Mouse (Mus musculus) spleen, postnatal 10 days (tissue): ENCODE results near the gene Lsp1.

Source experiments
- DNase-seq, 2 experiments: peaks; one replicate each; pipeline ENCODE4 v3.0.0; 2021 to 2022; ENCODE audit warnings: low spot score in 2 of 2

Lsp1 gene

DNA sequence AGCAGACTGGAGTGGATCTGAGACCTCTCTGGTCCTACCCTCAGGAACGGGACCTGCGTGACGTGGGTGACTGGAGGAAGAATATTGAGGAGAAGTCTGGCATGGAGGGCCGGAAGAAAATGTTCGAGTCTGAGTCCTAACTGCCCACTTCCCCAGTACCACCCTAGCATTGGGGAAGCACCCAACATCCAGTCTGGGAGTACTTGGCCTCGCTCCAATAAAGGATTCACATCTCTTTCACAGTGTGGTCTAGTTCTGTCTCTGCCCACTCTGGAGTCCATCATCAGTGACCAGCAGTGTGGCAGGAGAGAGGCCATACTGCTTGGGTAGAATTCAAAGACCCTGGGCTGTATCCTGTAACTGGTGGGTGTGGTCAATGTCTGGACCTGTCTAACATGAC, 16.4 kb upstream of the Lsp1 start:
- no peak for DNase-seq

DNA sequence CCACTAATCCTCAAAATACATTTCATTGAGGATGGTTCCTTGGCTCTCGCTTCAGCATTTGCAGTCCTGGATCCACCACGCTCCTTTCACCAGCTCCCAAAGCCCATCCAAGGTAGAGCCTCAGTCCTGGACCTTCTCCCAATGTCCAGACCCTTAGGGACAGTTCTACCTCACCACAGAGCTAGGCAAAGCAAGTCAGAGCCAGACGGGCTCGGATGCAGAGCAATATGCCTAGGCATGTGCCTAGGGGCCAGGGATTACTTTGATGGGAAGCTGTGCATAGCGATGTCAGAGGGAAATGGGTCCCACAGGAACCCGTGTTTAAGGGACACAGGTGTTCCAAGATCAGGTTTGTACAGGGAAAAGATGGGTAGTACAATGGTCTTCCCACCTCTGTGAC, 15.3 kb upstream of the Lsp1 start:
- peak in 1 of 2 experiments; percentile 11 for DNase-seq

DNA sequence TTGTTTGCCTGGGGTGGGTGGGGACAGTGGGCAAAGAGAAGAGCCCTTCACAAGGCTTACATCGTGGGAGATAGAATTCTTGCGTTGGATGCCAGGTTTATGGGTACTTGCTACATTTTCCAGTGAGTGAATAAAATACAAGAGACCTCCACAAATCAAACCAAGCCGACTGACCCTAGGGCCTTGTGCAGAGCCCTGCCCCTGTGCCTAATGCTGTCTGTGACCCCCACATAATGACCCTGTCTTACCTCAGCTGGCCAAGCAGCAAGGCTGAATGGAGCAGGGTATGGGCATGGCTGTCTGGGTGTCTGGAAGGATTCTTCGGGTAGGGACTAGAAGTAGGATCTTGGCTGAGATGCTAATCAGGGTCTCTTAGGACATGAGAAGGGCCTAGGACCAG, 14.3 kb upstream of the Lsp1 start:
- DNase-seq = no peak

DNA sequence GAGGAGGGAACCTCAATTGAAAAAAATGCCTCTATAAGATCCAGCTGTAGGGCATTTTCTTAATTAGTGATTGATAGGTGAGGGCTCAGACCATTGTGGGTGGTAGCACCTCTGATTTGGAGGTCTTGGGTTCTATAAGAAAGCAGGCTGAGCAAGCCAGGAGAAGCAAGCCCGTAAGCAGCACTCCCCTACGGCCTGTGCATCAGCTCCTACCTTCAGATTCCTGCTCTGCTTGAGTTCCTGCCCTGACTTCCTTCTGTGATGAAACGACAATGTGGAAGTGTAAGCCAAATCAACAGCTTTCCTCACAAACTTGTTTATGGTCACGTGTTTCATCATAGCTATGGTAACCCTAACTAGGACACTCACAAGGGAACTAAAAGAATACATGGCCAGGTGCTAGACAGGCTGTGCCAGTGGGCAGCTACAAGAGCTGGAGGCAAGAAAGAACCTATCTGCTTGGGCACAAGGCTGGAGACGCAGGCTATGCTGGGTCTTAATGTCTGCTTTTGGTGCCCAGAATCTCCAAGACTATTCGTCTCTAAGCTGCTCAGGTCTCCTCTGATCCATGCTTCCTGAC, 11.5 kb upstream of the Lsp1 start:
- peak in 1 of 2 experiments; percentile 8 for DNase-seq

DNA sequence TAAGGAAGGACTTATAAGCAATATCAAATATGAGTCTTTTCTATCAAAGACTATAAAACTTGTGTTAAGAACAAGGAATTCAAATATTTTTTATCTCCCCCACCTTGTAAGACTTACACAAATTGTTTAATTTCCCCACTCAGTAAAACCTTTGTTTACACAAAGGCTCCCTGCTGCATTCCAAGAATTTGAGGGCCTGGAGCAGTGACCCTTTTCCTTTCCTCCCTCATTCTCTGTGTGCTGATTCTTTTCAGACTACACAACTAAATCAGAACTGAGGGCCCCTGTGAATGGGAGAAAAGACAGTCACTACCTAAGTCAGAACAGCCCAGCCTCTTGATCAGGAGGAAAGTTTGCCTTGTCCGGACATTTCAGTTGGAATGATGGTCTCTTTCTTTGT, 5.9 kb upstream of the Lsp1 start:
- no peak for DNase-seq

DNA sequence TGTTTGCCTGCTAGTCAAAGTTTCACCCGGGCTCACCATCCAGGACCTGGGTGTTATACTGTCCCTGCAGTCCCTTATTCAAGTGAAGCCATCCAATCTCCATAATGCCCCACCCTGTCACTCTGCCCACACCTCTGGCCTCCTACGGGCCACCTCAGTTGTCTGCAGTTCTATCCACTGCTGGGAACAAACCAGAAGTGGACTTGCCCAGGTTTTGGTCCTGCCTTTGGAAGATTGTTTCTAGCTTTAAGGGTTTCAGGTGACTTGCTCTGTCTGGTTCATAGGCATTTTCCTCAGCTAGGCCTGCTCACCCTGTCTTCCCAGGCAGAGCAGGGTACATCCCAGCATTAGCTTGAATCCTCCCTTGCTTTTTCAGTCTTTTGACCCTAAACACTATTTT, 5.4 kb upstream of the Lsp1 start:
- peak in 1 of 2 experiments; percentile 6 for DNase-seq

DNA sequence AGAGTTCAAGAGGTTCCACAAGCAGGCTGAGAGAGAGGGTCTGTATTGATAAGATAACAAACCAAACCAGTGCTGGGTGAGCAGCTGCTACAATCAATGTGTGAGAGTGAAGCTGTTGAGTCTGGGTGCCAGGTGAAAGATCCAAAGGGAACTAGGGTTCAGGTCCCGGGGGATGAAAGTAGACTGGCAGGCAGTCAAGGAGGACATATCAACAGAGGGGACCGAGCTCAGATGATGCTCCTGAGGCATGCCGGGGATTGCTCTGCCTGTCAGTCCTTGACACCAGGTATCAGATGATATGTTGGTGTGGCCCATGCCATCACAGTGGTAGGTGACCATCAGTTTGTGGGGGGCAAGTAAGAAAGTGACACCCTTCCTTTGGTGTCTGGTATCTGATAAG, 3.8 kb upstream of the Lsp1 start:
- DNase-seq = peak in 1 of 2 experiments; percentile 11

DNA sequence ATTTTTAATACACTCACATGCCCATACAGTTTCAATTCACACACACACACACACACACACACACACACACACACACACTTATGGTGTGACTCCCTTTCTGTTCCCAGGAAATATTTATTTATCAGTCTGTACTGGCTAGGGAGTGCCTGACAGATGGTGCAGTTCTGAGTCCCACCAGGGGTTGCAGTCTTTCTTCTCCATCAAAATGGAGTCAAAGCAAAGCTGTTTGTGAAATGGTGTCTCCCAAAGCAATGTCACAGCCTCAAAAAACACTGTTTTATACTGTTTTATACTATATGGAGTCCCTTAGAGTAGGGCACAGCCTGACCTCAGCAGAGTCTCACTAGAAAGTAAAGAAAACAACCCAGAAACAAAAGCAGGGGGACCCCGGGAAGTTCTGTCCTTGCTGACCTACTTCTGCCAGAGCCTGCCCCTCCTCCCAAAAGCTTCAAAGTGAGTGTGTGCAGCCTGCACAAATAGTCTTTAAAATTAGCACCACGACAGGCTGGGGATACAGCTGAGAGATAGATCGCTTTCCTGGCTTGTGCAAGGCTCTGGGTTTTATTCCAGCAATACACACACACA, 3.3 kb upstream of the Lsp1 start:
- peak in 1 of 2 experiments; percentile 30 for DNase-seq

DNA sequence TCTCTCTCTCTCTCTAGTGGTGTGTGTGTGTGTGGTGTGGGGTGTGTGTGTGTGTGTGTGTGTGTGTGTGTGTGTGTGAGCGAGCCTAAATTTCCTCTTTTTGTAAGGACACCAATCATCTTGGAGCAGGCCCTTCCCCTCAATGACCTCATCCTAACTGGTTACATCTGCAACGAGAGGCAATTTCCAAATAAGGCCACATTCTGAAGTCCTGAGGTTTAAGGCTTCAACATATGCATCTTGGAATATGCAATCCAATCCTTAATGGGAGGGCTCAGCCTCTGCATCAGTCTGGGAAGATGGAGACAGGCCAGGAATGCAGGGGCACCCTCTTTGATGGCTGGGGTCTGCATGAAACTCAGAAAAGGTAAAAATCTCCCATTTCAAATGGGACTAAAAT, 2.6 kb upstream of the Lsp1 start:
- DNase-seq = peak in 1 of 2 experiments; percentile 15

DNA sequence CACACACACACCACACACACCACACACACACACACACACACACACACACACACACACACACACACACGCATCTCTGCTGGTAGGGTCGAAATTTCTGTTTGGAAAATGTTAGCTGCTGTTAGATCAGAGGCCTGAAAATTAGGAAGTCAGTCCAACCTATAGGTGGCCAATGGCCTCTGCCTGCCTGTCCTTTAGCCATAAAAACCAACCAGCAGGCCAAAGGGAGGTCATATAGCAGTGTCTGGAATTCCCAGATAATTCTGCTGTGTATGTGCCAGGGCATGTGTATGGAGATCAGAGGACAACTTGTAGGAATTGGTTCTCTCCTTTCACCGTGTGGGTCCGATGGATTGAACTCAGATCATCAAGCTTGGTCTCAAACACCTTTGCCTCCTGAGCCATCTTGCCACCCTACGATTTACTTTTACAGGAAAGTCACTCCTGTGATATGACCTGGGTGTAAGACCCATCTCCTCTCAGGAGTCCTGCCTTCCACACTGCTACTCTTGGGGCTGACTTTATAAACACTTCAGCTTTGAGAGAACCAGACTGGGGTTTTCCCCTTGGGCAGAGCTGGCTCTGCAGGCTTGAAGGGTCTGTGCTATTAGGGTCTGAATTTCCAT, 1.8 kb upstream of the Lsp1 start:
- DNase-seq = peak in 1 of 2 experiments; percentile 10

DNA sequence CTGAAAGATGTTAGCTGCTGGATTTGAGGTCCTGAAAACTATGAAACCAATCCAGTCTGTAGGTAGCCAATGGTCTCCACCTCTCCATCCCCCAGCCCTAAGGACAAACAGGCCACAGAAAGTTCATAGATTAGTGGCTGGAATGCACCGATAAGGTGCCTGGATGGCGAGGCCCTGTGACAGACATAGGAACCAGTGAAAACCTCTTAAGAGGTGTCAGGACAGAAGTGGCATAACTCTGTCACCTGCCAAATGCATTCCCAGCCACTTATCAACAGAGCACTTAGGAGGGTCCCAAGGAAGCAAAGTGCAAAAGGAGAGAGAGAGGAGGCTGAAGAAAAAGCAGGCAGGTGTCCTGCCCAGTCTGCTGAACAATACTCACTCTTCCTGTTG, 1.3 kb upstream of the Lsp1 start:
- DNase-seq = peak in 1 of 2 experiments; percentile 10

DNA sequence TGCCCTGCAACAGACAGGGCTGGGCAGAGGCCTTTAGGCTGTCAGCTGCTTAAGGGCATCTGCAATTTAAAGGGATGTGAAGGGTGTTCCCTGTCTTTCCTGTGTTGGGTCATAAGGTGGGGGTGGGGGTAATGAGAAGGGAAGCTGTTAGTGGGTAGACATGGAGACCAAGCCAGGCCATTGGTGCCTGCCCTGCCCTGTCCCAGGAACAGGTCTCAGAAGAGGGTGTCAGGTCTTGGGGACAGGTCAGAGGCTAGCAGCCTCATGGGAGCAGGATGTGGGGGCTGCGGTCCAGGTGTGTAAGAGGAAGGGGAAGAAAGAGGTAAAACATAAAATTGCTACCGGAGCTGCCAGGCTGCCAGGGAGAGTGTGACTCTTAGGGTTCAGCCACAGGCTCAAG, 837 bp downstream of the Lsp1 start:
- peak in 1 of 2 experiments; percentile 24 for DNase-seq

DNA sequence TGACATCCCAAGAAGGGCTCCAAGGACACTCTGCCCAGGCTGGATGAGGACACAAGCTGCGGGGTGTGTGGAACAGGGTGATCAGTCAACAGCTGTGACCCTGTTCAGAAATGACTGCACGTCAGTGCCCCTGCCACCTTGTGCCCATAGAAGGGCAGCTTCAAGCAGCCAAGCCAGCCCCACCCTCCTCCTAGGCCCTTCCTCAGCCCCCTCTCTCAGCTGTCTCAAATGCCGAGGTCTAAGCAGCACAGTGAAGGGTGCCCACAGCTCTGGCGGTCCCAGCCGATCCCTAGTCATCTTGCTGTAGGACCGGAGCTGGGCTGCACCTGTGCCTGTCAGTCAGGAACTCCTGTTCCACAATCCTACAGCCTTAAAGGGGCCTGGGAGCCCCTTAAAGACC, 1.6 kb downstream of the Lsp1 start:
- DNase-seq = peak in 1 of 2 experiments; percentile 20

DNA sequence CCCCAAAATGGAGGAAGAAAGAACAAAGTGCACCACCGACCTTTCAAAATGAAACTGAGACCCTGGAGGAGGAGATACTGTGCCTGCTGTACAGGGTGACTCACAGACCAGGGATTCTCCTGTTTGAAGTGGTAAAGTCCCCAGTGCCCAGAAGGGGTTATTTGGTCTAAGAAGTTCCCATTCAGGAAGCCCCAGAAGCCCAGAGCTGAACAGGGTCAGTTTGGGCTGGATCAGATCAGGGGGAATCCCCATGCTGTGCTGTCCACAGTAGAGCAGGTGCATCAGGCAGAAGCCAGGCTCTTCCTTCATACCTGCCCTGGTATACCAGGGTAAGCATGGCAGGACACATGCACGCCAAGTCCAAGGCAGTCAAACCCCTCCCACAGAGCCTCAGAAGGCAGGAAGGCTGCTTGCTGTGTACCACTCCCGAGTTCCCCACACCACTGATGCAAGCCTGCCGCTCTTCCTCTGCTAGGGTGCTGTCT, 2.0 kb downstream of the Lsp1 start:
- DNase-seq = peak in 1 of 2 experiments; percentile 21

DNA sequence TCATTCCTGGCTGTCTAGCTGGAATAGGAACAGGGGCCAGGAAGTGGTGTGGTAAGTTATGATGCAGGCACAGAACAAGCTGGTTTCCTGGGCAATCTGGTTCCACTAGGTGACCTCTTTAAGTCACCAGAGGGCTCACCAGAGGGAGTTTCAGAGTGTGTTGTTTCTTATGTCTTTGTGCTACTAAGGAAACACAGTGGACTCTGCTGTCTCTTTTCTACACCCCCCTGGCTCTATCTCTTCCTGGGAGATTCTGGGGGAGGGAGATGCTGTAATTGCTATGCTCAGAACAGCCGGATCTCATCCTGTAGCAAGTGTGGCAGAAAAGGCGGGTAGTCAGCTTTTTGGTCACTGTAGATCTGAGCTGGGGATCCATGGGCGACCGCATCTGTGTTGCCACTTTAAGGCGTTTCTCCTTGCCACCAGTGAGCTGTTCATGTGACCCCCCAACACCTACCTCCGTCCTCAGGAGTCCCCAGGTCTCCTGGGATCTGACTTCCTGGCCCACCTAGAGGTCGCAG, 9.6 kb downstream of the Lsp1 start:
- no peak for DNase-seq

DNA sequence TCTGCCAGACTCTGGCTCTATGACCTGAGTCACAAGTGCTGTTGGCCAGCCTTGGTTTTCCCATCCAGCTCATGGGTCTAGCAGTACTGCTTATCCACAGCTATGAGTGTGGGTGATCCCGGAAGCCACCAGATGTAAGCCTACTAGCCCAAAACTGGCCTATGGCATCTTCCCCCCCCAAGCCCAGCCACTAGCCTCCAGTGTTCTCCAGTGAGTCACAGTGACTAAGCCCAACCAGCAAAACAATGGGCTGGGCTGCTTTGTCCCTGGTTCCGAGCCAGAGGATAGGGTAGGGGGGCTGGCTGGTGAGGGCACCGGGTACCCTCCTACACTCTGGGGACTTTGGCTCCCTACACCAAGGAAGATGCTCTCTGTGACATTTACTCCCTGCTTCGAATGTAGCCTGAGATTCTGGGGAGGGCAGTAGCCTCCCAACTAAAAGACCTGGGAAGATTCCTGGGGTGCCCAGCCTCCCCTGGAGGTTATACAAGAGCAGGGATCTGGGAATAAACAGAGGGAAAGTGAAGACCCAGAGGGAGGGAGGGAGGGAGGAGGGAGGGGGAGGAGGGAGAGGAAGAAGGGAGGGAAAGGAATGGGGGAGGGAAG, 10.3 kb downstream of the Lsp1 start:
- DNase-seq = no peak

DNA sequence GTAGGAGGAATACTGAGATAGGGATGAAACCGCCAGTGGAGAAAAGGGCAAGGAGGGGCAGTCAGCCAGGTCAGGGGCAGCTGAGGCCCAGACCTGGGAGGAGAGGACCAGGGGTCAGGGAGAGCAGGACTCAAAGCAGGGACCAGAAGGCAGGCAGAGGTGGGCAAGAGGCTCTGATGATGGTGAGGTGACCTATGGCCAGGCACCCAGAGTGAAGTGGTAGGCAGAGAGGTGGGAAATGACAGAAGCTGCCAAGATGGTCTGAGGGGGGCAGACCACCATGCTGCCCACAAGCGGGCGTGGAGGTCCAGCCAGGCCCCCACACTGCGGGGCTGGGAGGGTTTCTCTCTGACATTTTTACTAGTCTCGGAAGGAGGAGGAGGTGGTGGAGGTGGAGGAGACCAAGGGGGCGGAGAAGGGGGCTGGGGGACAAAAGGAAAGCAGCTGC, 10.8 kb downstream of the Lsp1 start:
- no peak for DNase-seq

DNA sequence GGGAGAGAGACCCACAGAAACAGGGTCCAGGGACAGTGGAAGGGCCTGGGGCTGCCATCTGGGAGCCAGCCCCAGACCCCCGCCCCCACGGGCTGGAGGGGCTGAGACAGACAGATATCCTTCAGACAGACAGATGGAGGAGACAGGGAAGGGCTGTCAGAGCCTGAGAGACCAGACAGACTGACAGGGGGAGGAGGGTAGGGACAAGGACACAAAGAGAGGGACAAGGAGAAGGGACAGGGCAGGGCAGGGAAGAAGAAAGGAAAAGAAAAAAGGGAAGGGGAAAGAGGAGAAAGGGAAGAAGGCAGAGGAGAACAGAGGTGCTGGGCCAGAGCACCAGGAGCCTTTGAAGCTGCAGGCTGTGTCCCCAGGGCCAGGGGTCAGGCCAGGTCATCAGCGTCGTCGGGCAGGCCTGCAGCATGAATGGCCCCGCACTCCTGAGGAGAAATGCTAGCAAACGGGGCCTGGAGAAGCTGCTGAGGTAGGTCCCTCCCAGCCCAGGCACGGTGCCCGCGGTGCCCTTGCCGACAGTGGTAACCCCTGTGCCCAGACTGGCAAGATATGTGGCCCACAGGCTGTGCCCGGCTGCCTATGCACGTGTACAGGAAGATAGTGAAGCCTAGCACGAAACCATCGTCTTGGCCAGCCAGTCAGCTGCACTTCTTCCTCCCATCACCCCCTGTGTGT, 11.4 kb downstream of the Lsp1 start:
- DNase-seq = no peak

DNA sequence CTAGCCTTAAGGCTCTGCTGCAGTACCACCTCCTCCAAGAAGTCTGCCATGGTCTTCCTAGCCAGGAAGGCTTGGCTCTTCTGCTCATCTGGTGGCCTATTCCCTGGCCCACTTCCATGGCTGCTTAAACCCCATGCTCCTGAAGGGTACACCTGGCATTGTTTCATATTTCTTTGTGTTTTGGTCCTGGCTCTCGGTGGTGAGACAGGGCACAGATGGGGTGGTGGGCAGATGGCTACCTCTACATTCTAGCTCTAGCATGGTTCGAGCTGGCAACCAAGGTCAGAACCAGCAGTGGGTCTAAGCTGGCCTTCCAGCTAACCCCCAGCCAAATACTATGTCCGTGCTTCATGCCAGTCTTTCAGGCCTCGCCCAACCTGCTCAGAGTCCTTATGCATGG, 12.3 kb downstream of the Lsp1 start:
- no peak for DNase-seq

DNA sequence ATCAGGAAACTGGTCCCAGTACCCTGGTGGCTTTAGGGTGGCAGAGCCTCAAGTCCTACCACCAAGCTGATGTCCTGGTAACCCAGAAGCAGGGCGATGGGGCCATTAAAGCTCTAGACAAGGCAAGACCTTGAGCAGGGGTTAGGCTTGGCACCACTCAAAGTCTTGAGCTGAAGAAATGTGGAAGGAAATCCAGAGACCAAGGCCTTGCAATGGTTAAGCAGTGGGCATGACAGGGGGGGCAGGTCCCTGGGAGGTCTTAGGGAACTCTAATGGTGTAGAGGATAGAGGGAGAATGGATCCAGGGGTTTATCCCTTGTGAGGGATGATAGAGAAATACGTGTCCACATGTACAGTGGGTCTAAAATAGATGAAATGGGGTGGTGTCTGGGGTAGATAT, 12.9 kb downstream of the Lsp1 start:
- DNase-seq = no peak

DNA sequence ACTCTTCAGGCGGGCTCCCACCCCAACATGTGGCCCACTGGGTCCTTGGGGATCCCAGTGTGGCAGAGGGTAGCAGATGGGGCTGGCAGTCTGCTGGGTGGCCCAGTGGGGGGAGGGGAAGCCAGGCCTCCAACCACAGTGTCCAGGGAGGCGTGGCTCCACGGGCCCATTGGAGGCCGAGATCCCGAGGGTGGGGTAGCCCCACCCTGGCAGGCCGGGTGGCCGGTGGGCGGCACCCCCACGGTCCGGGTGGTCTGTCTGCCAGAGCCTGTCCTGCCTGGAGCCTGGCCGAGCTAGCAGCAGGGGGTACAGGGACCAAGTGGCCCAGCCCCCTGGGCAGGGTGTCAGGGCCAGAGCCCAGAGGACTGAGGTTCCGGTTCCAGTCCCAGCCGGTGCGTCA, 14.2 kb downstream of the Lsp1 start:
- no peak for DNase-seq

DNA sequence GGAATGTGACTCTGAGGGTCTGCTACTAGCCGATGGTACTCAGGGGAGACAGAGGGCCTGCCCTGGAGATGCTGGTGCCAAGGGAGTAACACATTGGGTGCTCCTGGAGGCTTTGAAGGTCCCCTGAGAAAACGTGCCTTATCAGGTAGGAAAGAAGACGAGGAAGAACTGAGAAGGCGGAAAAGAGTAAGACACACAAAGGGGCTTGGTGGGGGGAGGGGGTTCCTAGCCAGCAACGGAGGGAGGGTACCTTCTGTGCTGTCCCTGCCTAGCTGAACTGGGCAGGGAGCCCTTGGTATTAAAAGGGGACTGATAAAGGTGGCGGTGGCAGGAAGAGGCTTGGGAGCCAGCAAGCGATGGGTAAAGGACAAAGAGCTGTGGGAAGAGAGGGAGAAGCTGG, 15.0 kb downstream of the Lsp1 start:
- DNase-seq = no peak
